Mouse (Mus musculus) testis, postnatal 14 days (tissue): ENCODE measurements around the gene E2f6.

Experiments used
- DNase-seq: peaks from one replicate; pipeline ENCODE4 v3.0.0; 2021; ENCODE audit warnings: low spot score

E2f6 gene

DNA sequence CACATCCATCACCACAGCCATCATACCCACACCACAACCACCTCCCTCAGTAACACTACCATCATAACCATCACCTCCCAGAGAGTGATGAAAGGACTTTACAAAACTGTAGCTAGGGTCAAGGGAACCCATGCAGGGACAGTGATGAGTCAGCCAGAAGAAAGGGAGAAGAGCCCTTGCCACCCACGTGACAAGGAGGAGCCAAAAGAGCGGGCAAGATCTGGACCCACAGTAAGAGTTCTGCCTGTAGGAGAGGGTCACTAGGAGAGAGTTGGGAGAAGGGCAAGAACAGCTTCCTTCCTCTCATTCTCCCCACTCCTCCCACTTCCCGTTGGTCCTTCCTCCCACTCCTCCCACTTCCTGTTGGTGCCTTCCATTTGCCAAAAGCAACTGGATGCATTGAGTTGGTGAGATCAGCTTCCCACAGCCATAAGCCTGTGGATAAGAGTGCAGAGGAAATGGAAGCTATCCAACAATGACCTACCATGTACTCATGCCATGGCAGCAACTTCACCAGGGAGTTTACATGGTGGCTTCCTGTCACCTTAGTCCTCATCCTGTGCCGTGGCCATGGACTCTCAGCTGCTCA is 36.5 kb downstream of the E2f6 start:
- no peak for DNase-seq

DNA sequence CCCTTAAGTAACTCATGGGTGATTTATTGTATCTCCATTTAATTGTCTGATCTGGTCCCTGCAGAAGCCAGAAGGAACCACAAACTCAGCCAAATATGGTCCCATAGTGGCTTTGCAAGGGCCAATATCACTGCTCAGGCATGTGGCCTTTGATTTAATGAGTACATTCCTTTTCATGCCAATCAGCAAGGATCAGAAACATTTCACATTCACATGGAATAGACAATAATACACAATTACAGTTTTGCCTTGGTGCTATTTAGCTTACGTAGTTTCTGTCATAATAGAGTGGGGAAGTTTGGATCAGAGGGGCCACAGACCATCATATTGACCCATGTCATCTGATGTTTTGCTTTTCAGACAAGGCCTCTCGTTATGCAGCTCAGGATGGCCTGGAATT is 37.7 kb downstream of the E2f6 start:
- no peak for DNase-seq

DNA sequence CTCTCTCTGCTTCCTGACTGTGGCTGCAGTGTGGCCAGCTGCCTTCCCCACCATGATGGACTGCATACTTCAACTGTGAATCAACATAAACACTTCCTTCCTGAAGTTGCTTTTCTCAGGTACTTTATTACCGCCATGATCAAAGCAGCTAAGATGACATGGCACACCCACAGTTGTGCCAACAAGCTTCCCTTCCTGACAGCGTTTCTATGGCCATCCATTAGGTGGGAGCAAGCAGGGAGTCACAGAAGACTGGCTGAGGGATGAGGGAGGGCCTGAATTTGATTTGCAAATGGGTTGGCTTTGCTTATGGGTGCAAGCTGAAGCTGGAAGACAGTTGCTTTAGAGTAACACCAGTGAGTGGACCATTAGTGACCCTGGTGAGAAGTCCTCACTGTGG is 39.1 kb downstream of the E2f6 start:
- DNase-seq = no peak

DNA sequence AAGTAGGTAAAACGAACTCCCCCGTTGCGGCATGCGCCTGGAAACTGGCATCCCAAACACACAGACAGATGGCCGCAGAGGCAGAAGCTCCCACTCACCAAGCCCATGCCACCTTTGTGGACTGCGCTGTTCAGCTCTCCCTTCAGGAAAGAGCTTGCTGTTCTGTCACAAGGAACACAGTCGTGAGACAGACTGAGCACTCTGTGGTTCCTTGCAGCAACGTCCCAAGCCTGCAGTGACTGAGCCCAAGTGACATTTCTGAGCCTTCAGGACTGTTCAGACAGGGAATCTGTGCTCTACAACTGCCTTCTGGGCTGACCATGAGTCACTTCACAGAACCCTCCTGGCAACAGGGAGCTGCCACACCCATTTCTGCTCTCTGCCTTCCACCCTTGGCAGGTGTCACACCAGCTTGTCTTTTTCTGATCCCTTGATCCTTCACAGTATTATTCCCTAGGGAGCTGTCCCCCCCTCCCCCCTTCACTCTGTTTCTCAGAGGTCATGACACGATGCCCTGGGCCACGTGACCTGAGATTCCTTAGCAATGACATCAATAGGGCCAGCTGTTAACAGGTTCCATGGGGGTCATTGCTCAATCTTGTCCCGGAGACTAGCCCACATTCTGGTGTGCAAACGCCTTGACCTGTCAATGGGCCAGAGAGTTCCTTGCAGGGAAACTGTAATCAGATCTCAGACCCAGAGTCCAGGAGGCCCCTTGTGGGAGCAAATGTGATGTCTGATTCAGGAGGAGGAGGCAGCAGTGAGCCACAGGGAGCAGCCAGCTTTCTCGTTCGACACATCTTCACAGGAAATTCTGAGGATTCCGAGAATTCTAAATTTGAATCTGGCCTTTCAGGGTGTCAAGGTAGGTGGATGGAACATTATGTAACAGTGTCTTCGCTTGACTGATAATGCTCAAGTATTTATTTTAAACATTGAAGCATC is 39.9 kb downstream of the E2f6 start:
- DNase-seq = no peak

DNA sequence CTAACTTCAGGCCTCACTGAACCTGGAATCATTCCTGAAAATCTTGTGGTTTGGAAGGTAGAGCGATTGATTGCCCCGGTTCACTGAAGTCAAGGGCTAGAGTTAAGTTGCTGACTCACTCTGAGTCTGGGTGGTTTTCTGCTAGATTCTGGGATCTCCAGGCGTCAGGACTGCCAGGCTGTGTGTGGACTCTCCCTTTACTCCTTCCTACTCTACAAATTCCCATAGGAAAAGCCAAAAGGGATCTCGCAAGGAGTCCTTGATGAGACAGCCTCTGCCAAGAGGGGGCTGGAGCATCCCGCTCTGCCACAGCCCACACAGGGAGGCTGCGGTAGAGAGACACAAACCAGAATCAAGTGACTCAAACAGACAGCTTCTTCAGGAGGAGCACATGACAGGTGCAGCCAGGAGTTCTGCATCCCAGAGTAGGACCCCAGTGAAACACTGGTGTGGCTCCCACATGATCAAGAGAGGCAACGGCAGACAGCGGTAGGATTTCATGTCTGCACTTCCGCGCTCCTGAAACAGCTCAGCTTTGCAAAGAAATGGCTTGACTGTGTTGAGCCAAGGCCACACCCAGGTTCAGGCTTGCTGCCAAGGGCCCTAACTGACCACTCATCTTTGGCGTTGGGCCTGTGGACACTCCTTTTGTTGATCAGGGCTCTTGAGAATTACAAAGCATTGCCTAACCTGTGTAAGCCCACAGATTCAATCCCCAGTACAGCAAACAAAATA is 42.8 kb downstream of the E2f6 start:
- DNase-seq = peak; percentile 38

DNA sequence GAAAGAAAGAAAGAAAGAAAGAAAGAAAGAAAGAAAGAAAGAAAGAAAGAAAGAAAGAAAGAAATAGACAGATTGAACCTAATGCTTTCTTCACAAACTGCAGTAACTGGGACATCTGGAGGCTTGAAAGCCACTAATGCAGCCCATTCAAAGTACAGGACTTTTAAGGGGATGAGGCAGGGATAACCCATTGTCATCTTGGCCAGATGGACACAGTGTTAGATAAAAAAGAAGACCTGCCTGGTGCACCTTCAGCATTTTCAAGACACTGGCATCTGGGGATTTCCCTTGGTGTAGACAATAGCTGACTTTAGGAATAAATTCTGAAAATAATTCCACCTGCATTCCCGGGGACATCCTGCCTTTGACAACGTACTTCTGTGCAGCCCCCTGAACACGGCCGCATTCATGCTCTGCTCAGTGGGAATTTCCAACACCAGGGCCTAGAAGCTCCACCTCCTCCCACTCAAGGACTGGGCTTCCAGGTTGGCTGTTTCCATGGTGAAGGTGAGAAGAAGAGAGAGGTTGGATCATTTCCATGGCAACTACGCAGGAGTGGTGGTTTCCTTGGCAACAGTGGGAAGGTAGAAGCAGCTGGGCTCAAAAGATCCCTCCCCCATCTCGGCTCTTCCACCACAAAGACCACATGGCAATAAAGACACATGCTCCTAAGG is 45.0 kb downstream of the E2f6 start:
- no peak for DNase-seq

DNA sequence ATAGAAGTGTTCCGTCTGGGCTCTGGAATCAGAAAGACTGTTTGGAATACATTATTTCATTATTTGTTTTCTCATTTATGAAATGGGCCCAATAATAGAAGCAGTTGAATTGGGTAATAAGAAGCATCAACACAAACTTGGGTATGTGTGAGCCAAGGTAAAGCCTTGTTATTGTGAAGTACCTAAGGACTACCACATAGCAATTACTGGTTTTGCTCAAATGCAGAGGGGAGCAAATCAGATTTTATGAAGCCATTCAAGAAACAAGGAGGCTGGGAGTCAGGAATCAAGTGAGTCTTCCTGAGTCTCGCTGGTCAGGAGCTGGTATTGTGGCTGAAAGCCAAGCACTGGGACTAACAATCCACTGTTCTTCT is 45.5 kb downstream of the E2f6 start:
- no peak for DNase-seq

DNA sequence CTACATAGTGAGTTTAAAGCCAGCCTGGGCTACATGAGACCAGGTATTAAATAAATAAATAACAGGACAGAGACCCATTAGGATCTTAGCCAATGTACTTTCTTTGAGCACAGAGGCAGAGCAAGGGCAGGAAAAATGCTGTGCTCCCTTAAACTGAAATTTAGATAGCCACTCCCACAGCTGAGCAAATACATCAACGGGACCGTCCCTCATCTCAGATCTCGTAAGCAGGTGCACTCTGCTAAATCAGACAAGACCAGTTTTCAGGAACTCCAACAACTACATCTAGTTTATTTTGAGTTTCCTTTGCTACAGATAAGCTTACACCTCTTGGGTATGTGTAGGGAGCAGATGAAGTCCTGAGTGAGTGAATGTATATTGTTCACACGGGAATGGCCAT is 47.3 kb downstream of the E2f6 start:
- DNase-seq = no peak

DNA sequence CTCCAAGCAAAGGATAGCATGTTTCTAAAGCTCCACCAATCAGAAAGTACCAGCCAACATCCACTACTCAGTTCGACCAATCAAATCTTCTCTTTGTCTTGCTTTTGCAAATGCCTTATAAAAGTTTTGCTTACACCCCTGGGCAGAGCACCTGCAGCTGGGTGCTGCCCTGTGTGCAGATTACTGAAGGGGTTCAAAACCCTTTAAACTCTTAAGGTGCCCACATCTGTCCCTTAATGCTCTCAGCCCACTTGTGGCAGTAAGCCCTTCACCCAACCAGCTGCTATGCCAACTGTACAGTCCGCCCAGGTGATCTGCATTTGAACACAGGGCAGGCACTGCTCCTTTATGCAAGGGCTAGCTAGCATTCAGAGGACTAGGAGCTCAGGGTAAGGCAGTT is 49.0 kb downstream of the E2f6 start:
- no peak for DNase-seq

DNA sequence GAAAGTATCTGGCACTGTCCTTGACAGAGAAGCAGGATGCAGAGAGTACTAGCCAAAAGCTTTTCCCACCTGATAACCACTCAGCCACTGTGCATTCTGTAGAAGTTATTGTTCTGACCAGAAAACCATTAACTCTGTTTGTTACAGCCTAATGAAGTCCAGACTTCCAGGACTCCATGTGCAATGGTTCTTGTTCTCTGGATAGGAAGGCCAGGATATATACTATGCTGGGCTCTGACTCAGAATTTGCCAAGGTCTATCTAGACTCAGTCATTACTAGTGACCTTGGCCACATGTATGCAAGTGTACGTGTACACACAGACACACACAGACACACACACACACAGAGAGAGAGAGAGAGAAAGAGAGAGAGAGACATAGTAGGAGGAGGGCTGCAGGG is 49.8 kb downstream of the E2f6 start:
- no peak for DNase-seq

DNA sequence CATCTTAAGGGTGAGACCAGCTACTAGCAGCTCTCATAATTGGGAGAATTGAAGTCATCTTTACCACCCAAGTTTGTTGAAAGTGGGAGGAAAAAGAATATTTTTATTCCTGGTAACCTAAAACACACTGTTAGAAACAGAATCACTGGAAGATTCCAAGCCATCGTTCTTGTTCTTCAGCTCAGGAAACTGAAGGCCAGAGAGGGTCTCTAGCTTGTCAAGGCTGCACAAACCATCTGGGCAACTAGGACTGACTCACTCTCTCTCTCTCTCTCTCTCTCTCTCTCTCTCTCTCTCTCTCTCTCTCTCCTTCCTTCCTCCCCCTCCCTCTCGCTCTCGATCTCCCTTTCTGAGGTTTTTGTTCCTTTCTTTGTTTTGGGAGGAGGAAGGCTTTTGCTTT is 50.2 kb downstream of the E2f6 start:
- DNase-seq = no peak

DNA sequence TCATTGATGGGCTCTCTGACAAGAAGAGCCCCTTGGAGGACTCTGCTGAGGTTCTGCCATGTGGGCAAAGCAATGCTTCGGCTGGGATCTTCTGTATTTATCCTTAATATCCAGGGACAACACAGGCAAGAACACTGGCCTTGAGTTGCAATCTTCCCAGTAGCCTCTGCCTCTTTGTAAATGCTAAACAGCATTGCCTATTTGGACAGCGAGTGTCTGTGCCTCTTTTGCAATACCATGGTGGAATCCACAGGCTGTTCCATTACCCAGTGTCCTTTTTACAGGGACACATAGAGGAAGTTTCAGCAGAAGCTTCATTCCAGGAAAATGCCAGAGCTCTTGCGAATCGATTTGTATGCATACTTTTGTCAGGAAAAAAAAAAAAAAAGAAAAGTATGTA is 53.7 kb downstream of the E2f6 start:
- peak; percentile 29 for DNase-seq

DNA sequence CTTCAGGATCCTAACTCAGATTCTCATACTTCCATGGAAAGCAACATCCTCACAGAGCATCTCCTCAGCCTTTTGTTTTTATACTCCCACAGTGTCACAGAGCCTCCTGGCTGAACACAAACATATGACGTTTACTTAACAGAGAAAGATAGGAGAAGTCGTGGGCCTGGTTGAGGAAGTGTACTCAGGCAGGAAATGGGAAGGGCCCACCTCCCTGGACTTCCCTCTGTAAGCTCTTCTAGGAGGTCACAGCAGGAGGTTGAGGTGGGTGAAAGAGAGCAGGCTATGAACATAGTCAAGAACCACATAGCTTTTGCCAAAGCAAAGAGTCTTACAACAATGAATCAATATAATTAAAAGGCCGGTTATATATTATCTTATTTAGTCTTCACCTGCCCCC is 55.1 kb downstream of the E2f6 start:
- no peak for DNase-seq

DNA sequence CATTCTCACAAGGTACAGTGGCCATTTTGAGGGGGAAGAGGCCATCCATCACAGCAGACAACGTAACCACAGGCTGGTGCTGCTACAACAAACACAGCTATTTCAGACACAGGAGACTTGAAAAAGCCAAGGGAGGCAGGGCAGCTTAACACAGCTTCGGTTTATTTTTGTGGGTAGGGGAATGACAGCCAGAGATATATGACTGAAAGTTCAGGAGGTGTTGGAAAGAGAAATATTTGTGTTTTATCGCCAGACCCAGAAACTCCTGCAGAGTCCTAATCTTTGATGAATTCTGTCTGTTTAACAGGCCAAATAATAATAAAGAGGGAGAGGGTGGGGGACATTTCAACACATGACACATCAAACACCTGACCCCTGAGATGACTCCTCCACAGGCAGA is 55.7 kb downstream of the E2f6 start:
- no peak for DNase-seq

DNA sequence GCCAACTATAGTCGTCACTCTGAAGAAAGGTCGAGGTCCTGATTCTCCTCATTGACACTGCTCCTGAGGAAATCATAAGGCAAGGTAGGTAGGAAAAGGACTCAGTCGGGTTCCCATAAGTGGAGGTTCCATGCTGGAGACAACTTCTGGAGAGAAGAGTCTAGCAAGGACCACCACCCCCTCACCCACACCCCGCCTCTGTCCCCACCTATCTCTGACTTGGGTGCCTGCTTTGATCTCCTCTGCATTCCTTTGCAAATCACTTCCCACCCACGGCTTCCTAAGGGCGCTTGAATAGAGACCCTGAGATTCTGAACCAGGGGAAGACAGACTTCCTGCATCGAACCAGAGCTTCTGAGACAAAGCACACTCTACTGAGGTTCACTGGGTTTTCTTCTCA is 56.5 kb downstream of the E2f6 start:
- DNase-seq = no peak

DNA sequence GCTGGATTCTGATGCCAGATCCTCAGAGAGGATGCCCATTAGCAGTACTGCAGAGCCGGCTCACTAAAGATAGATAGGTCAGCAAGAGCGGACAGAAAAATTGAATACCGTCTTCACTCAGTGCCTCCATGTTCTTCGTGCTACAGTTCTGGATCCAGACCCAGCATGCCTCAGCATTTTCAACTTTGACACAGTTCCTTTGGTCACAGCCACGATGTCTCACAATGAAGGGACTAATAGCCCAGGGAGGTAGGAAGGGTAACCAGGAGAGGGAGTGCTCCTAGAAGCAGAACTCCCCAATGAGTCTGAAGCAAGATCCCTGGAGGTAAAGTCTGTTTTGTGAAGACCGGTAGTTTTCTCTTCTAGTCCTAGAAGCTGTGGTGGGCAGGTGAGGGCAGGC is 57.9 kb downstream of the E2f6 start:
- DNase-seq = no peak

DNA sequence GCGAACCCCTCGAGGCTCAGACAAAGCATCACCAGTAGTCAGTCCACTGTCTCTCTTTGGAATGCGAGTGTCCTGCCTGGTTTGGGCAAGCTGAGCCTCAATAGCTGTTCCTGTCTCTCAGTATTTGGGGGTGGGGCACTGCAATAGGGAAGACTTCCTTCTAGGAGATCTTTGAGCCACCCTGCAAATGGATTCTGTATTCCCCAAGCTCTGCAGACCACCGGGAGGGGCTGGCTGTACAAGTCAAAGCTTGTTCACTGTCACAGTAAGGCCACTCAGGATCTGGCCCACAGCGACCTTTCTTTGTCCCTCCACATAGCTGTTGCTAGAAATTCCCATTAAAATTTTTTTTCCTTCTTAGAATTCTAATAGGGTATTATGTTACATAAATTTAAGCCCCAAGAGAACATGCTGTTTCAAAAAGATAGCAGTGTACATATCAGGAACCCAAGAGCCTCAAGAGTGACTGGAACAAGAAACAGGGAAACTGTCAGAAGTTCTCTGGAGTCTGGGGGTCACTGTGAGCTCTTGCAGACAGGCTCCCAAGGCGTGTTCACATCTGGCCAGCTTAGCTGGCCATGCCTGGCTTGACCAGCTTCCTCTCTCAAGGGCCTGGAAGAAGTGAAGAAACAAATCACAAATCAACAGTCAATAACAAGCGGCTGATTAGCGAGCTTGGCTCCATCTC is 58.5 kb downstream of the E2f6 start:
- DNase-seq = no peak

DNA sequence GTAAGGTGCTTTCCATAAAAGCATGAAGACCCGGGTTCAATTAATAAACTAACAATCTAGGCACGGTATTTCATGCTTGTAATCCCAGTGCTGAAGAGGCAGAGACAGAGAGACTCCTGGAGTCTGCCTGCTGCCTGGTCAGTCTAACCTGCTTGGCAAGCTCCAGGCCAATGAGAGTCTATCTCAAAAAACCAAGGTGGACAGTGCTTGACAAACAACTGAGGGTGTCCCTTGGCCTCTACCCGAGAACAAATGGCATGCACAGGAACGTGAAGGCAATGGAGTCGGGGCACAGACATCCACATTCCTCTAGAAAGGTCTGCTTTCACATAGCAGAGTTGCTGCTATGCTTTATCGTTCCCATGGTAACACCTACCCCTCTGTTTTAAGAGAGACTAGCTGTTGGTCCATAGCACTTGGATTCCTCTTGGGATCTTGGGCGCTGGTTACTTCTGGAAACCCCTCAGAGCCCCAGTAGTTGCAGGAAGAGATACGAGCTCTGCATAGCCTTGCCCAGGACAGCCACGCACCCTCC is 59.2 kb downstream of the E2f6 start:
- no peak for DNase-seq

DNA sequence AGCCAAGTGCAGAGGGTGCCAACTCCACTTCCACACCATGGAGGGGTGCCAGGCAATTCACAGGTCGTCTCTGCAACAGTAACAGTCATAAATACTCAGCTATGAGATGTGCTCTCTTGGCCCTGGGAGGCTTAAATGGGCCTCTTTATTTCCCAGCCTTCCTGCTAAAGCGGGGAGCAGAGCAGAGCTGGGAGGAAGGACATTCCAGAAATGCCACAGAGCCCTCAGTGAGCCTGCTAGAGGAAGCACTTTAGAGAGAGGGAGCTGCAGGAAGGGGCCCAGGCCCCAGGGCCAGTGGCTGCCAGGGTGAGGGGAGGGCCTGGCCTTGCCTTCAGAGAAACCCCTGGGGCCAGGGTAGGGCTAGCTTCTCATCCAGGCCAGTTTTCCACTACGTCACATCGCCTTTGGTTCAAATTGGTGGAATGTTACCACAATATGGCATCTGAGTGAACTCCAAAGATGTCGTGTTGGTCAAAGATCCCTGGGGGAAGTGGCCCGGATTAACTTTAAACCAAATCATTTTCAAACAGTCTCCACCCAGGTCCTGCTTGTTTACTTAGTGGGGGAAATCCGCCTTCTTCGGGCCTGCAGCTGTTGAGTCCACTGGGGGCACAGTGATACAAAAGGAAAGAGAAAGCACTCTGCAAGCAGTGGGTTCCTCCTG is 59.8 kb downstream of the E2f6 start:
- DNase-seq = peak; percentile 24

DNA sequence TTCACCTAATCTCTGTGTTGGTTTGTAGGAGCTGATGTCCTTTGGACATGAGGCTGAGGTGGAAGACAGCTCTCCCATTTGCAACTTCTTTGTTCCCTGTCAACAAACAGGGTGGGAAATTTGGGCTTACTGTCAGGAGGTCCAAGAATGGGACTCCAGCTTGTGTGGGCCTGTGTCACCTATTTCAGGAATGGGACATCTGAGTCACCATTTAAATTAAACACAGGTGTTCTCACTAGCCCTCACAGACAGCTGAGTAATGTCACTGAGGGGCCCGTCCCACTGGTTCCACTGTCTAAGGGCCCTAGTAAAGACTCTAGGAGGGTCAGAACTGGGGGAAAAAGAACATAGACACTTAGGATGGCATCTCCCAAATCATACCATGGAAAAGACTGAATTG is 61.2 kb downstream of the E2f6 start:
- no peak for DNase-seq

DNA sequence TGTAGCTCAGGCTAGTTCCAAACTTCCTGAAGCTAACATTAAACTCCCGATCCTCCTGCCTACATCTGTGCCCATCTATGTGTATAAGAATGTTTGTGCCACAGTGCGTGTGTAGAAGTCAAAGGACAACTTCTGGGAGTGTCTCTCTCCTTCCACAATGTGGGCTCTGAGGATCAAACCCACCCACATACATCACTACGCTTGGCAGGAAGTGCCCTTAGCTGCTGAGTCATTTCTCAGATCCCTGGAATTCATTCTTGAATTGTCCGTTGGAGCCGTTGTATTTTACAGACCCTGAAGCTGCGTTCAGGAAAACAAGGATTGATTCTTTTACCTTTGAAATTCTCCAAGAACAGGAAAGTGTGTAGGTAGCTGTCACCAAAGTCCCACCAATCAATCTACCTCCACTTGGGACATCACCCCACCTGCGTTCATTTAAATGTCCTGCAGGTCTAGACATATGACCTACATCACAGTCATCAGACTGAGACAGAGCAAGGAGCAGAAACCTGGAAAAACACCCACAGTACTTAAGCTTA is 62.2 kb downstream of the E2f6 start:
- DNase-seq = no peak
